Mouse (Mus musculus): ENCODE results near the gene AU041133. TPM values are rescaled to one million over a fixed set of nuclear protein-coding genes. Genes with fewer than 3 reads are reported as not detected.
A peak's percentile ranks its signal among the peaks of the same experiment; 100 is the strongest.

The AU041133 gene
- polyA plus RNA-seq, 1 experiment, result 1.9 TPM

GRCm38 (mm10) chr10:82178257-82179064 lies 50.6 kb downstream of the AU041133 start:
- Histone ChIP-seq H3K27ac (ENCODE audit: insufficient read depth, low read depth, low read length) (peak overlapping the region; percentile 65), H3K4me3 (ENCODE audit: insufficient read depth, low read length) (peak overlapping the region; percentile 72)

More at GRCm38 (mm10) chr10:82178257-82179064, 50.6 kb downstream of the AU041133 start:
- no peak for TF ChIP-seq POLR2A (IDR thresholded peaks at IDR 0.05; ENCODE audit: borderline replicate concordance, low read depth, low read length)
- no peak for TF ChIP-seq CTCF (IDR thresholded peaks at IDR 0.05; ENCODE audit: low read depth, low read length)
- 0 out of 2 replicates have a peak, but pooled peaks cover 3% of the 10 kb centered on the region for H3K4me1 ChIP-seq (ENCODE audit: control insufficient read depth, insufficient read depth, low read length)

Other genes with a start within 250 kb of the AU041133 start
- 0.85 TPM in 1 of 2 replicates, not detected in the other for gene Zfp781, start 197.5 kb upstream of the AU041133 start, polyA plus RNA-seq (2012; ENCODE audit: insufficient read depth, insufficient read length, missing spikeins)
- gene Zfp873, start 79.9 kb upstream of the AU041133 start, polyA plus RNA-seq (2012; ENCODE audit: insufficient read depth, insufficient read length, missing spikeins), result 3.6 and 4.6 TPM in 2 replicates
- gene BC024063, start 44.7 kb upstream of the AU041133 start, polyA plus RNA-seq (2012; ENCODE audit: insufficient read depth, insufficient read length, missing spikeins), result 0.95 TPM in 1 of 2 replicates, not detected in the other
- gene Zfp938, start 113.3 kb downstream of the AU041133 start, polyA plus RNA-seq (2012; ENCODE audit: insufficient read depth, insufficient read length, missing spikeins), result 4.5 and 4.9 TPM in 2 replicates
- gene 4932415D10Rik, start 188.6 kb downstream of the AU041133 start, polyA plus RNA-seq (2012; ENCODE audit: insufficient read depth, insufficient read length, missing spikeins), result not detected in 2 replicates
- gene Gm4924, start 226.2 kb downstream of the AU041133 start, polyA plus RNA-seq (2012; ENCODE audit: insufficient read depth, insufficient read length, missing spikeins), result 1.9 and 3.3 TPM in 2 replicates

Data from bone marrow macrophage, adult 2 months (primary cell).